Mouse (Mus musculus): ENCODE data around the gene Gm7247.
"Not testable (repeated sequence)": the region's sequence is repeated elsewhere in the genome, so short reads cannot be mapped to it uniquely, and the experiment has no call there.

GRCm38 (mm10) chr14:51482971-51483381, 121.4 kb downstream of the Gm7247 start:
- TF ChIP-seq CTCF (conservative IDR thresholded peaks at IDR 0.05; ENCODE audit: insufficient read depth, insufficient read length, low read depth, low read length); POLR2A (IDR thresholded peaks at IDR 0.05; ENCODE audit: low read depth, low read length): not testable (repeated sequence)
